Mouse (Mus musculus): Measurements from ENCODE around the gene Med17.

Gene Med17

DNA sequence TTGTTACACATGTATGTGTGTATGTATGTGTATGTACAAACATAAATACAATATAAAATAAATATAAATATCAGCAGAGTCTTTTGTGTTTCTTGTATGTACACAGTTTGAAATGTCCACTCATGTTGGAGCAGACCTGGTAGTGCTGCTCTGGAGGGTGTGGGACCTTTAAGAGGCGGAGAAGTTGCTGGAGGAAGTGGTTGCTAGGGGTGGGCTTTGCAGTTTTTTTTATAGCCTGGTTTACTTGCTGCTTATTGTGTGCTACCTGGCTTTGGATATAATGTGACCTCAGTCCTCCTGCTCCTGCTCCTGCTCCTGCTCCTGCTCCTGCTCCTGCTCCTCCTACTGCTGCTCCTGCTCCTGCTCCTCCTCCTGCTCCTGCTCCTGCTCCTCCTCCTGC is 46.1 kb downstream of the Med17 start:
- no peak for DNase-seq

DNA sequence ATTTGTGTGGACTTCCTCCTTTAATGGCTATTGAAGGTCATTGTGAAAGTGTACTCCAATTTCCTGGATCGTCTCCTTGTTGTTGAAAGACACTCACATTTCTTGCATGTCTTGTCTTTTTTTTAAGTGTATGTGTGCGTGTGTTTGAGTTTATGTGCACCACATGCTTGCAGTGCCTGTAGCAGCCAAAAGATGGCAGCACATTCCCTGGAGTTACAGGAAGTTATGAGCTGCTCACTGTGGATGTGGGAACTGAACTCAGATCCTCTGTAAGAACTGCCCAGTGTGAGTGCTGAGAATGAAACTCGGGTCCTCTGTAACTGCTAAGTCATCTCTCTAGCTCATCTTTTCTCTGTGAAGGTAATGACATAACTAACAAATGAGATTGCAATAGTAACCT is 47.3 kb downstream of the Med17 start:
- DNase-seq, result no peak

DNA sequence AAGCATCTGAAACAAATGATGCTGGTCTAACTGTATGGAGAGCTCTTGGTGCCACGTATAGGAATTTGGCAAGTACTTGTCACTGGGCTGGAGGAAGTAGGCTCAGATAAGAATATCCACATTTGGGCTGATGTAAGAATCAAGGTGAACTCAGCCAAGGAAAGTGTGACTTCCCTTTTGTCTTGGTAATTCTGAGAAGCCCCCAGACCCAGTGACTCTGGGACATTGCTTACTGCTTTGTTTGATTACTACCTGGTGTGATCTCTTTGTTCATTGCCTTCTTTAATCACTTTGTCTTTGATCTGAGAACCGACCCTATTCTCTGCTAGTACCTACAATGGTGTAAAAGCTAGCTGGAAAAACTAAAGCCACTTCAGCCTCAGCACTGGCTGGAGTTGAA is 54.8 kb downstream of the Med17 start:
- no peak for DNase-seq

DNA sequence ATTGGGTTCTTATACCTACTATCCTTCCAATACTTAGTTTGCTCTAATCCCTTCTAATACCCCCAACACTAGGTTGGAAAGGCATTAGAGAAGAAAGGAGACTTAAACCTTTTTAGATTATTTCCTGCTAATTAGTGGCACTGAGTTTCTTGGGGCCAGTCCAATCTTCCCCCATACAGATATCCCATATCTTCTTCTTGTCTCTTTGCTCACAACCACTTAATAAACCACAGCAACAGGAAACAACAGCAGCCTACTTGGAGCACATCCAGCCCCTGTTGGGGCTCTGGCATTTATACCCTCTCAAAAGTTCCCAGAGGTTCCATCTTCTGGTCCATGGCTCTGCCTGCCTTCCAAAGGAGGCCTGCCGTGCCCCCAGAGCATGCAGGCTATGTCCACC is 66.0 kb downstream of the Med17 start:
- DNase-seq, result no peak

DNA sequence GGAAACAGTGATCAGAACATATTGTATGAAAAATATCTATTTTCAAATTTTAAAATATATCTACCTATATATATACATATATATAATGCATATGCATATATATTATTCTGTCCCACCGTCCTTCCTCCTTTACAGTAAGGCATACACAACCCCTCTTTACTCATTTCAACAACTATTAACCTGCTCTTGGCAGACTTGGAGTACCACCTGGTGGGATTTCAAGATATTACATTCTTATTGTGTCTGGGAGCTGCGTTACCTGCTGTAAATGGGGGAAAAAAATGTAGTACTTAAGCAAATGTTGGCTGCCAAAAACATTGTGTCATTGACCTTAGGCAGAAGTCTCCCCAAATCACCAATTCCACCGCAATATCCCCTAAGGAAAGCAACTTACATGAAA is 67.9 kb downstream of the Med17 start:
- DNase-seq, result peak; percentile 39

Data from lung, postnatal 36 days (tissue).